22 mouse cellular contexts compared by ENCODE assay signal in genomic region chr1:56226314-56227008, GRCm38 (mm10).
"Had no signal": no experiment of that assay in that cellular context is flagged by ENCODE, and none has a peak within 500 bp of the region (broad histone marks: within the 10 kb centered on the region; RNA-seq: fewer than 3 reads in every experiment).

No protein-coding gene starts in this region.

- H3K4me3 ChIP-seq: kidney, embryonic 15.5 days; limb, embryonic 12.5 days; limb, embryonic 15.5 days; neural tube, embryonic 12.5 days; neural tube, embryonic 15.5 days had no signal

- H3K36me3 ChIP-seq: kidney, embryonic 15.5 days; limb, embryonic 12.5 days; limb, embryonic 15.5 days; neural tube, embryonic 12.5 days; neural tube, embryonic 15.5 days had no signal

- H3K9ac ChIP-seq: kidney, embryonic 15.5 days; limb, embryonic 12.5 days; limb, embryonic 15.5 days; liver, embryonic 14.5 days; liver, postnatal 0 days; lung, embryonic 14.5 days; neural tube, embryonic 12.5 days; neural tube, embryonic 15.5 days had no signal

- H3K27ac ChIP-seq: kidney, embryonic 15.5 days; limb, embryonic 12.5 days; limb, embryonic 15.5 days; liver, embryonic 14.5 days; macrophage; neural tube, embryonic 12.5 days; neural tube, embryonic 15.5 days; stomach, postnatal 0 days had no signal

- H3K4me1 ChIP-seq: kidney, embryonic 15.5 days; limb, embryonic 12.5 days; limb, embryonic 15.5 days; neural tube, embryonic 12.5 days; neural tube, embryonic 15.5 days had no signal

- H3K27me3 ChIP-seq: kidney, embryonic 15.5 days; limb, embryonic 12.5 days; limb, embryonic 15.5 days; neural tube, embryonic 12.5 days; neural tube, embryonic 15.5 days had no signal

- ATAC-seq: liver, postnatal 0 days; lung, postnatal 0 days had no signal

- DNase-seq: kidney, adult 11 months; kidney, adult 8-10 months; kidney, postnatal 10 days; kidney, postnatal 36 days; layer of hippocampus, postnatal 36 days; left cerebral cortex, postnatal 4 days; liver, postnatal 0 days; lung, embryonic 14.5 days; right cerebral cortex, adult 18-20 months; right cerebral cortex, postnatal 14 days; right cerebral cortex, postnatal 4 days; thymus, postnatal 25 days had no signal

- H3K4me2 ChIP-seq: kidney, embryonic 15.5 days; limb, embryonic 12.5 days; limb, embryonic 15.5 days; liver, embryonic 11.5 days; lung, embryonic 14.5 days; neural tube, embryonic 12.5 days; neural tube, embryonic 15.5 days had no signal

- H3K9me3 ChIP-seq: kidney, embryonic 15.5 days; limb, embryonic 12.5 days; limb, embryonic 15.5 days; neural tube, embryonic 12.5 days; neural tube, embryonic 15.5 days had no signal
